Mouse (Mus musculus): Measurements from ENCODE around the gene Cks1b. TPM values are rescaled to one million over a fixed set of nuclear protein-coding genes. Genes with fewer than 3 reads are reported as not detected.

Gene Cks1b
- total RNA-seq (2021), result 1 to 10 TPM; 2.2 to 2.7 TPM
- long read RNA-seq, experiment 1, partial matches to known transcripts, result 0 of 3 reads
- long read RNA-seq, experiment 1, other reads (novel, unspliced or antisense), result 0 of 3 reads
- long read RNA-seq, experiment 2, partial matches to known transcripts, result 1 of 2 reads
- long read RNA-seq, experiment 2, other reads (novel, unspliced or antisense), result 0 of 2 reads

DNA sequence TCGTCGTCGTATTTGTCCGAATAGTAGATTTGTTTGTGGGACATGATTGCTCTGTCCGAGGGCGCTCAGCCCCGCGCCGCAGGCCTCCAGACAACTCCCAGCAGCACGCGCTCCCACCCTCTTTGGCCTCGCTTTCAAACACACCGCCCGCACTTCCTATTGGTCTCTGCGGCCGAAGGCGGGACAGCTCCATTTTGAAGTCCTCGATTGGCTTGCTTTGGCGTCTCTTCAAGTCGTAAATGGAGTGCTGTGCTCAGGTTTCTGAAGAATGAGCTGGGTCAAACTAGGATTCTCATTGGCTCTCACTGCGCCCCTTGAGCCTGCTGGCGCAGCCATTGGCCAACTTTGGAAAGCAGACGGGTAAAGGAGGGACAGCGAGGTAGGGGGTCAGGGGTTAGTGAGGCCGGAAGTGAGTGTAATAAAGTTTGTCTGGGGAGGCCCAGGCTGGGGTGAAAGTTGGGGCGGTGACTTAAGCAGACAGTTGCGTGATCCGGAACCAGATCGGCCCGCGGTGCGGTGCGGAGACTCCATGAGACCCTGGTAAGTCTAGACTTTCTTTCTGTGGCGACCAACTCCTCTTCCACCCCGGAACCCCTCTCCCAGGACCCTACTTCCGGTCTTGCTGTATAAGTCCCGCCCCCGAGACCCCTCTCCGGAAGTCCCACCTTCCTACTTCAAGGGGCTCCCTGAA lies at the start of gene Cks1b, which contains the start of gene Shc1:
Gene Cks1b (minus strand): TSS at position 214 of the 691 bp plus-strand sequence.
Gene Shc1 (plus strand): TSS at position 274 of the 691 bp plus-strand sequence.
- DNase-seq (ENCODE audit: low spot score in 2 of 2), result peak; percentile 84 to 94

GRCm38 (mm10) chr3:89458965-89459807 lies 41.0 kb upstream of the Cks1b start:
- peak; percentile 89 to 93 for DNase-seq (ENCODE audit: low spot score in 2 of 2)

DNA sequence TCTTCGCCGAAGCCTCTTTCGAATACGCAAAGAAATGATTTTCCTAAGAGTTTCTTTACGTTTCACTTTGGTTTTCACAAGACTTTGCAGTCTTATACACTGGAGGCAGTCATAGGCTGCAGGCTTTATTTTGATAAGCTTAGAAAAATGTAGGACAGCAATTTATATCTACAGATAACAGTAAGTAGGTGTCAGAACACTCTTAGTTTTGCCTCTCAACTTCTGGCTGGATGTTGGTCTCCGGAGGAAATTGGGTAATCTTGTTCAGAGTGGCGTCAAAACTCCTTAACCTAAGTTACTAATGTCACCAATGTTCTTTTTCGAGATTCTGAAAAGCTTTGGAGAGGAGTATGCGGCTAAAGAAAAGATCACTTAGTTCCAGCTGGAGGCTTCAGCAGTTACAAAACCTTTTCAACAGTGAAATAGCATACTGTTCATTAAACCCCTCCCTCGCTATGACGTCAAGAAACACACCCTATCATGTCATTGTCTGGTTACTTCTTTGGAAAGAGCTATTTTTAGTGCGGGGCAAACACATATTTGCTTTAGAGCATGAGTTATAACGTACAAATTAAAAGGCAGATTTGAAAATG lies 40.3 kb upstream of the Cks1b start:
- peak in 1 of 2 experiments; percentile 29 for DNase-seq (ENCODE audit: low spot score in 2 of 2)

DNA sequence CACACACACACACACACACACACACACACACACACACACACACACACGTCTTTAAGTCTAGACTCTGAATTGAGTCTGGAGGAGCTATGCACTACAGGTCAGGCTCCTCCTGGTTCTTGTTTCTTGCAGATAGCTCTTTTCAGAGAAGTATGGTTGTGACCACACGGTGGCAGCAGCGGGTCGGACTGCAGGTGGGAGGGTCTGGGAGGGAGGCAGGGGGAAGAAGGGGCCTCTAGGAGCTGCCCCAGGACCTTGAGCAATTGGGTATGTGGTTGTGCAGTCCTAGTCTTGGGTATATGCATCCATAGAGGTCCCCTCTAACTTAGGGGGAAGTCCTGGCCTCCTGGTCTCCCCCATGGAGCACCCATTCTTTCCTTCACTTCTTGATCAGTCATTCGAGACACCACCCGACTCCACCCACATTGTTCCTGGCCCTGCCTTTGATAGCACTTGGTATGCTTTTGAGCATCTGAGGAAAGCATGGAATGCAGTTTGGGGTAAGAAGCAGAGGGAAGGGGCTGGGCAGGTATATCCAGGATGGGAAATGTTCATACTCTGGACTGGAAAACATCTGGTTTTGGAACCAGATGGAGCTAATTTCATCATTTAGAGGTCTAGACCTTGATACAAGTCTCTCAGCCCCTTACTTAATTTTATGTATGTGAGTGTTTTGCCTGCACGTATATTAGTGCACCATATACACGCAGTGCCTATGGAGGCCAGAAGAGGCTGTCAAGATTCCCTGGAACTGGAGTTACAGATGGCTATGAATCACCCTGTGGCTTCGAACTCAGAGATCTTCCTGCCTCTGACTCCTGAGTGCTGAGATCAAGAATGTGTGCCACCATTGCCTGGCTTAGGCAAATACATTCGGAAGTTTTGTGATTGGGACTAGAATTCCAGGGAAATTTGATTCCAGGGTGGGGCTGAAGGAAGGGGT lies 38.8 kb upstream of the Cks1b start:
- DNase-seq (ENCODE audit: low spot score in 2 of 2), result peak; percentile 58 to 69

- DNase-seq (ENCODE audit: low spot score in 2 of 2), result no peak
Measured at GRCm38 (mm10) chr3:89455786-89456285, 37.7 kb upstream of the Cks1b start.

GRCm38 (mm10) chr3:89454401-89455177 lies 36.4 kb upstream of the Cks1b start, which contains the start of gene Pmvk:
TSS of gene Pmvk (plus strand) at chr3:89454541.
- no peak for DNase-seq (ENCODE audit: low spot score in 2 of 2)

DNA sequence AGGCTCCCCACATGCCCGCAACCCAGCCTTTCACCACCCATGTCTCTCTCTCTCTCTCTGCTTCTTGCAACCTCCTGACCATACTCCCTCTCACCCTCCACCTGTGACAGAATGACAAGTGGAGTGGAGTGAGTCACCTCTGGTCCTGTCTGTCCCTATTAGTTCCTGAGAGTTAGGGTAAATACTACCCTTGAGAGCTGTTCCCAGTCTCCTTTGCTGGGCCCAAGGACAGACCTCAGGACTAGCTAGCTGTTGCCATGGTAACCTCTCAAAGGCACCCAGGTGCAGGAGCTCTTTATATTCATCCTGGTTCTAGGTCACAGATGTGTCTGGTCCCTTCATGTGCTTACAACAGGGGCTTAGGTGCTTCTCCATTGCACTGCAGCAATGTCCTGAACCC lies 33.7 kb upstream of the Cks1b start:
- no peak for DNase-seq (ENCODE audit: low spot score in 2 of 2)

- peak; percentile 74 to 80 for DNase-seq (ENCODE audit: low spot score in 2 of 2)
Measured at GRCm38 (mm10) chr3:89449541-89449940, 31.4 kb upstream of the Cks1b start.

GRCm38 (mm10) chr3:89448720-89449537 lies 30.7 kb upstream of the Cks1b start:
- DNase-seq (ENCODE audit: low spot score in 2 of 2), result no peak

DNA sequence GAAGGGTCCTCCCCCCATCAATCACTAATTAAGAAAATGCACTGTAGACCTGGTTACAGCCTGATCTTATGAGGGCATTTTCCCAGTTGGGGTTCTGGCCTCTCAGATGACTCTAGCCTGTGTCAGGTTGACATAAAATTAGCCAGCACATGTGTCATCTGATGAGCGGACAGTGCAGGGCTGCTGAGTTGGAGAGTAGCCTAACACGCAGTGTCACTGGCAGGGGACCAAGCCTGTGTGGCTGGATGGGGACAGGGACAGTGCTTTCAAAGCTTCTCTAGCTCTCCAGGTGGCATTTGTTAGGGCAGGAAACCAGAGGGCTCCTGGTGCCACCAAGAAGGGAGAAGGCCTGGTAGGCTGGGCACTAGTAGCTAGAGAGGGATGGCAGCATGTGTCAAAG lies 22.5 kb upstream of the Cks1b start:
- no peak for DNase-seq (ENCODE audit: low spot score in 2 of 2)

DNA sequence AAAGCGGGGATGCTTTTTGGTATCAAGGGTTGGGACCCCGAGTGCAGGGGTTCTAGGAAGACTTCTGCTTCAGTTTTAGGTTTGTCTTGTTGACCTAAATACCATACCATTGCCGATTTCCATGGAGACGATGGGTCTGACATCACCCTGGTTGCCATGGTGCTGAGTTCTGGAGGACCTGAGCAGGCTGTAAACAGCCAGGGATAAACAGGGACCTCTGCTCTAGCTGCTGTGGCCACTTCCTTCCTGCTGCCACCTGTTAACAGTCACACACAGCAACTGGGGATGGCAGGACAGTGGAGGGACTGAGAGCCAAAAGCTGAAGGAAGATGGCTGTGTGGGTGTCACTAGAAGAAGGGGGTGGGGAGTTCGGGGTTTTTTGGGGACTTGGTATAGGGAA lies 19.1 kb upstream of the Cks1b start:
- DNase-seq (ENCODE audit: low spot score in 2 of 2), result no peak

DNA sequence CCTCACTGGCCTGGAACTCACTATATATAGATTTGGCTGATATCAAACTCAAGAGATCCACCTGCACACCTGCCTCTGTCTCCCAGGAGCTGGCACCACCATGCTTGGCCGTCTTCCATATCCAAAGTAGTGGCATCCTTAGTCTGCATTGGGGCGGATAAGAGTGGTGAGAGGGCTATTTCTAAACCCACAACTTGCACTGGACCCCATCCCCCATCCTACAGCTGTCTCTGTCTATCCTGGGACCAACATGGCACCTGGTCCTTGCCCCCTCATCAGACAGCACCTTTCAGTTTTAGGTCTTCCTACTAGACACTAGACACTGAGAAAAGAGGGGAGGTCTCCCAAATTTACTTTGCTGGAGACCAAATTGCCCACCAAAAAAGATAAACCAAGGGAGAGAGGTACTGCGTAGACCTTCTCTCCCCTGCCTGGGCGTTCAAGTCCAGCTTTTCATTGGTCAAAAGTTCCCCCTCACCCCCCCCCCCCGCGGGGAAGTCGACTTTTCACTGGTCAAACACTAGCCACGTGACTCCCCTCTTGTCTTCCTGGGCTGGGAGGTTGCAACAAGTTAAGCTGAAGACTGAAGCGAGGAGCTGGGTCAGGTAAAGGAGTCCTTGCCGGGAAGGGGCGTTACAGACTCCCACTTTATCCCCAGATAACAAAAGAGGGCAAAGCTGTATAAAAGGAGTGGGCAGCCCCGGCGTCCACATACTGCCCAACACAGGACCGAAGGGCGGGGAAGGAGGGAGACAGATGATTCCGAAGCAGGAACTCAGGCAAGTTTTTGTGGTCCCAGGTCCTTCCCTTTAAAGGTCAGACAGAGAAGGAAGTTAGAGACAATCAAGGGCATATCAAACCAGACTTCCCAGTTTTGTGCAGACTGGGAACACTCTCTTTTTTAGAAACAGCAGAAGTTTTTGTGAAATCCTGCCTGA lies 18.3 kb upstream of the Cks1b start, which contains the start of gene Pbxip1:
Gene Pbxip1 (plus strand): TSS at position 531 of the 938 bp plus-strand sequence.
- no peak for DNase-seq (ENCODE audit: low spot score in 2 of 2)

GRCm38 (mm10) chr3:89435041-89435440 lies 16.9 kb upstream of the Cks1b start:
- no peak for DNase-seq (ENCODE audit: low spot score in 2 of 2)

GRCm38 (mm10) chr3:89434532-89434931 lies 16.3 kb upstream of the Cks1b start:
- DNase-seq (ENCODE audit: low spot score in 2 of 2), result no peak

GRCm38 (mm10) chr3:89432606-89433005 lies 14.4 kb upstream of the Cks1b start:
- no peak for DNase-seq (ENCODE audit: low spot score in 2 of 2)

- peak; percentile 92 to 98 for DNase-seq (ENCODE audit: low spot score in 2 of 2)
Measured at GRCm38 (mm10) chr3:89430171-89431159, 12.3 kb upstream of the Cks1b start, which contains the start of gene Pygo2. TSS of gene Pygo2 (plus strand) at chr3:89430214.
